7 mouse cellular contexts compared by ENCODE assay signal in genomic region chr4:145744935-145745644, GRCm38 (mm10).
DNase-seq lines count a peak whose midpoint lies in the region; ATAC-seq lines count a peak whose summit lies in the region.
"Not testable (repeated sequence)": the region's sequence is repeated elsewhere in the genome, so short reads cannot be mapped to it uniquely, and the experiment has no call there.

No protein-coding gene starts in this region.

- peak; percentile 82 for ATAC-seq in forebrain, embryonic 12.5 days (ENCODE audit: low FRiP score)
- ATAC-seq in heart, embryonic 16.5 days (replicated peaks; ENCODE audit: extremely low read depth, insufficient read depth, low FRiP score) = peak; percentile 80
- ATAC-seq in liver, embryonic 13.5 days (ENCODE audit: low read depth) = peak; percentile 84
- ATAC-seq in midbrain, embryonic 14.5 days (ENCODE audit: low FRiP score, low TSS enrichment) = peak; percentile 86
- ATAC-seq in stomach, embryonic 14.5 days (ENCODE audit: insufficient number of reproducible peaks, insufficient read depth, low FRiP score, low read depth) = peak; percentile 85

- H3K9me3 ChIP-seq in forebrain, embryonic 12.5 days; heart, embryonic 16.5 days (replicated peaks; ENCODE audit: control insufficient read depth, low read length); liver, embryonic 13.5 days (replicated peaks); midbrain, embryonic 14.5 days (ENCODE audit: control insufficient read depth, low read length); stomach, embryonic 14.5 days (ENCODE audit: control insufficient read depth, low read depth, low read length): not testable (repeated sequence)

- not testable (repeated sequence) for H3K27me3 ChIP-seq in forebrain, embryonic 12.5 days; heart, embryonic 16.5 days (ENCODE audit: control insufficient read depth, insufficient read depth, low read length); liver, embryonic 13.5 days; midbrain, embryonic 14.5 days (ENCODE audit: control insufficient read depth, insufficient read depth, low read length); stomach, embryonic 14.5 days (ENCODE audit: control insufficient read depth, insufficient read depth, low read length)

- DNase-seq in adrenal gland, postnatal 14 days = peak; percentile 21
- DNase-seq in kidney, adult 18-20 months = peak; percentile 1
- DNase-seq in liver, embryonic 13.5 days; midbrain, embryonic 14.5 days: not testable (repeated sequence)

- not testable (repeated sequence) for H3K36me3 ChIP-seq in forebrain, embryonic 12.5 days (replicated peaks); heart, embryonic 16.5 days (ENCODE audit: control insufficient read depth, insufficient read depth); liver, embryonic 13.5 days; midbrain, embryonic 14.5 days (ENCODE audit: control insufficient read depth, insufficient read depth, low read length); stomach, embryonic 14.5 days (ENCODE audit: control insufficient read depth, insufficient read depth, low read length)

- not testable (repeated sequence) for H3K27ac ChIP-seq in forebrain, embryonic 12.5 days; heart, embryonic 16.5 days (ENCODE audit: low read length); liver, embryonic 13.5 days; midbrain, embryonic 14.5 days (replicated peaks; ENCODE audit: low read depth, low read length); stomach, embryonic 14.5 days (ENCODE audit: low read length)

- 3% methylated on average over 41 of the region's 83 CpGs for WGBS in forebrain, embryonic 12.5 days
- WGBS in heart, embryonic 16.5 days = 2% methylated on average over 45 of the region's 83 CpGs
- 4% methylated on average over 44 of the region's 83 CpGs for WGBS in liver, embryonic 13.5 days (ENCODE audit: insufficient replicate concordance)
- 3% methylated on average over 51 of the region's 83 CpGs for WGBS in midbrain, embryonic 14.5 days
- WGBS in stomach, embryonic 14.5 days = 4% methylated on average over 47 of the region's 83 CpGs

- H3K4me3 ChIP-seq in forebrain, embryonic 12.5 days (replicated peaks) = peak overlapping the region; percentile 32
- H3K4me3 ChIP-seq in heart, embryonic 16.5 days (ENCODE audit: low read length) = peak overlapping the region; percentile 34
- H3K4me3 ChIP-seq in liver, embryonic 13.5 days (replicated peaks) = peak overlapping the region; percentile 32
- peak overlapping the region; percentile 24 for H3K4me3 ChIP-seq in midbrain, embryonic 14.5 days (replicated peaks; ENCODE audit: low read depth, low read length)
- H3K4me3 ChIP-seq in stomach, embryonic 14.5 days (ENCODE audit: low read depth, low read length) = peak overlapping the region; percentile 17; the same call in 1 of the 2 replicates

- peak overlapping the region; percentile 46 for H3K4me2 ChIP-seq in forebrain, embryonic 12.5 days
- peak overlapping the region; percentile 58 for H3K4me2 ChIP-seq in heart, embryonic 16.5 days (ENCODE audit: low read depth, low read length)
- peak overlapping the region; percentile 45 for H3K4me2 ChIP-seq in liver, embryonic 13.5 days
- H3K4me2 ChIP-seq in midbrain, embryonic 14.5 days (ENCODE audit: low read length) = peak overlapping the region; percentile 38
- peak overlapping the region; percentile 27 for H3K4me2 ChIP-seq in stomach, embryonic 14.5 days (replicated peaks; ENCODE audit: low read depth, low read length)

- not testable (repeated sequence) for H3K9ac ChIP-seq in forebrain, embryonic 12.5 days; heart, embryonic 16.5 days (ENCODE audit: low read length); liver, embryonic 13.5 days; midbrain, embryonic 14.5 days (replicated peaks; ENCODE audit: low read length); stomach, embryonic 14.5 days (replicated peaks; ENCODE audit: low read depth, low read length)

- H3K4me1 ChIP-seq in forebrain, embryonic 12.5 days; heart, embryonic 16.5 days (ENCODE audit: control insufficient read depth, insufficient read depth, low read length); liver, embryonic 13.5 days (replicated peaks); midbrain, embryonic 14.5 days (ENCODE audit: control insufficient read depth, insufficient read depth, low read length); stomach, embryonic 14.5 days (ENCODE audit: control insufficient read depth, insufficient read depth, low read length): not testable (repeated sequence)
